ENCODE assay signal across 32 mouse cellular contexts in the genomic region with DNA sequence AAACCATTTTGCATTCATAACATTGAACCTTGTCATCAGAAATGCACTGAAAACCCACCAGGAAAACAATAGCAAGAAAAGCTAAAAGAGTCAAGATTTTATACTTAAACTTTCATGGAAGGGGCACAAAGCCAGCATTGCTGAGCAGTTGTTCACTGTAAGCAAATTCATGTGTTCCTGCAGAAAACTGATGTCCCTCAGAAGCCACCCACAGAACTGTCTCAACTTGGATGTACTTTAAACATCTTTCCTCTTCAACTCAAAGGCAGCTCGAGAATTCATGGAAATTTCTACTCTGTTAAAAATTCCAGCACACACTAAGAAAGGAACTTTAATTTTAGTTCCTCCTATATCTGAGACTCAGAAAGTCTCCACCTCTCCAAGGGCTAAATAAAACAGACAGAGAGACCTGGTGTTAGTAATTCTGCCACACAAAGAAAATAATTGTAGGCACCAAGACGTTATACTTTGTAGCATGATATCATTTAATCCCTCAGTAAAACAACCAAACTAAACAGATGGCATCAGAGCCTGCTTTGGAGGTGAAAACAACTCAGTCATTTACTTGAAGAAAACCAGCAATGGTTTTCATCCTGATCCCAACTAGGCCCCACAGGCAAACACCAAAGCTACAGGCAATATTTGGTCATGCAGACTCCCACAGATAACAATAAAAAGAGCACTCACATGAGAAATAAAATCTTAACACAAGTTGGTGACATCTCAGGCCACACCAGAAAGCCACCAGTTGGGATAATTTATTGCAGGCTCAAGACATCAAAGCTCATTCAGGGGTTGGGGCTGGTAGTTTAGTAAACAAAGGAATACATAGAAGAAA.
DNase-seq lines count a peak whose midpoint lies in the region; ATAC-seq lines count a peak whose summit lies in the region.
"Had no signal": no experiment of that assay in that cellular context is flagged by ENCODE, and none has a peak within 500 bp of the region (broad histone marks: within the 10 kb centered on the region; RNA-seq: fewer than 3 reads in every experiment).

No protein-coding gene starts in this region.

- ATAC-seq in heart, embryonic 12.5 days (ENCODE audit: insufficient number of reproducible peaks, low FRiP score), result no peak
- no peak for ATAC-seq in activated CD4-positive, CD25-positive, alpha-beta regulatory T cell, adult 4 months
- ATAC-seq: forebrain, embryonic 13.5 days; intestine, embryonic 16.5 days had no signal

- H3K4me1 ChIP-seq in heart, embryonic 10.5 days, result peaks cover 13% of the 10 kb centered on the region; the same call in 1 of the 2 replicates
- H3K4me1 ChIP-seq in heart, embryonic 12.5 days (replicated peaks), result no peaks in the 10 kb centered on the region
- H3K4me1 ChIP-seq: forebrain, embryonic 13.5 days; megakaryocyte, embryonic 14.5 days; midbrain, embryonic 12.5 days had no signal

- no peaks in the 10 kb centered on the region for H3K36me3 ChIP-seq in heart, embryonic 10.5 days
- H3K36me3 ChIP-seq in heart, embryonic 12.5 days, result no peaks in the 10 kb centered on the region
- H3K36me3 ChIP-seq: hindbrain, embryonic 13.5 days; limb, embryonic 13.5 days; midbrain, embryonic 12.5 days; neural tube, embryonic 13.5 days had no signal

- DNase-seq in heart, embryonic 10.5 days (ENCODE audit: low spot score), result peak; percentile 51
- peak; percentile 31 to 32 for DNase-seq in right cerebral cortex, postnatal 10 days (ENCODE audit: low spot score in 2 of 2)
- DNase-seq in right cerebral cortex, postnatal 4 days, result no peak
- peak; percentile 21 to 90 for DNase-seq in left cerebral cortex, postnatal 25 days (ENCODE audit: low spot score in 2 of 2)
- no peak for DNase-seq in layer of hippocampus, postnatal 25 days (ENCODE audit: extremely low spot score in 1 of 2, low spot score in 1 of 2)
- DNase-seq: adrenal gland, adult 2 months; adrenal gland, postnatal 36 days; B cell, adult 2 months; cerebellum, adult 8-10 months; cerebellum, postnatal 25 days; gastrocnemius, postnatal 10 days; heart, postnatal 4 days; kidney, adult 8-10 months; kidney, postnatal 4 days; layer of hippocampus, postnatal 36 days; lung, postnatal 36 days; right cerebral cortex, postnatal 25 days; spleen, adult 18-20 months; thymus, adult 18-20 months; thymus, postnatal 36 days had no signal

- no peaks in the 10 kb centered on the region for H3K27me3 ChIP-seq in heart, embryonic 10.5 days (ENCODE audit: insufficient read depth, poor library complexity, severe bottlenecking)
- H3K27me3 ChIP-seq in heart, embryonic 12.5 days (replicated peaks), result no peaks in the 10 kb centered on the region
- H3K27me3 ChIP-seq: forebrain, embryonic 13.5 days; hindbrain, embryonic 13.5 days; limb, embryonic 13.5 days; midbrain, embryonic 12.5 days; neural tube, embryonic 13.5 days had no signal

- intact Hi-C loops in left cerebral cortex, postnatal 25 days (cut with DNase I), result loop anchor here (5.0 to 10.0 kb wide), 2 partner anchors 107 to 225 kb away; no protein-coding TSS in a partner anchor

- H3K4me3 ChIP-seq in heart, embryonic 10.5 days, result no peak overlapping the region
- H3K4me3 ChIP-seq in heart, embryonic 12.5 days, result no peak overlapping the region
- H3K4me3 ChIP-seq: forebrain, embryonic 13.5 days; hindbrain, embryonic 13.5 days; limb, embryonic 13.5 days; megakaryocyte, embryonic 14.5 days; midbrain, embryonic 12.5 days; neural tube, embryonic 13.5 days had no signal

- H3K9ac ChIP-seq in heart, embryonic 12.5 days, result no peak overlapping the region
- H3K9ac ChIP-seq: forebrain, embryonic 13.5 days; hindbrain, embryonic 13.5 days; limb, embryonic 13.5 days; midbrain, embryonic 12.5 days; neural tube, embryonic 13.5 days had no signal

- H3K4me2 ChIP-seq in heart, embryonic 12.5 days, result no peak overlapping the region
- H3K4me2 ChIP-seq: forebrain, embryonic 13.5 days; heart, embryonic 11.5 days; hindbrain, embryonic 13.5 days; limb, embryonic 13.5 days; liver, embryonic 11.5 days; midbrain, embryonic 12.5 days; neural tube, embryonic 13.5 days had no signal

- H3K27ac ChIP-seq in heart, embryonic 10.5 days, result no peak overlapping the region
- H3K27ac ChIP-seq in heart, embryonic 12.5 days (ENCODE audit: poor library complexity, severe bottlenecking), result no peak overlapping the region
- H3K27ac ChIP-seq: forebrain, embryonic 13.5 days; hindbrain, embryonic 13.5 days; kidney, postnatal 0 days; limb, embryonic 13.5 days; midbrain, embryonic 12.5 days; neural tube, embryonic 13.5 days had no signal

- WGBS in heart, embryonic 10.5 days, result 40% methylated on average over 2 of the region's 2 CpGs
- WGBS in heart, embryonic 12.5 days, result 29% methylated on average over 2 of the region's 2 CpGs

- H3K9me3 ChIP-seq in heart, embryonic 10.5 days, result no peaks in the 10 kb centered on the region
- H3K9me3 ChIP-seq in heart, embryonic 12.5 days (replicated peaks), result no peaks in the 10 kb centered on the region
- H3K9me3 ChIP-seq: forebrain, embryonic 13.5 days; hindbrain, embryonic 13.5 days; limb, embryonic 13.5 days; midbrain, embryonic 12.5 days; neural tube, embryonic 13.5 days had no signal

Comparison
In these comparisons a context has a peak if more than half of its experiments do, and no peak if none do; other contexts are left out.
1. DNase-seq: peak in heart, embryonic 10.5 days (single experiment), right cerebral cortex, postnatal 10 days (2 of 2) and left cerebral cortex, postnatal 25 days (2 of 2); none in right cerebral cortex, postnatal 4 days (single experiment) and layer of hippocampus, postnatal 25 days (0 of 2).